Mouse (Mus musculus): ENCODE measurements around the gene Anxa7. TPM values are rescaled to one million over a fixed set of nuclear protein-coding genes. Genes with fewer than 3 reads are reported as not detected.

The Anxa7 gene
- polyA plus RNA-seq (2012; rRNA removed; ENCODE audit: low replicate concordance): 87.8 and 94.9 TPM in 2 replicates

DNA sequence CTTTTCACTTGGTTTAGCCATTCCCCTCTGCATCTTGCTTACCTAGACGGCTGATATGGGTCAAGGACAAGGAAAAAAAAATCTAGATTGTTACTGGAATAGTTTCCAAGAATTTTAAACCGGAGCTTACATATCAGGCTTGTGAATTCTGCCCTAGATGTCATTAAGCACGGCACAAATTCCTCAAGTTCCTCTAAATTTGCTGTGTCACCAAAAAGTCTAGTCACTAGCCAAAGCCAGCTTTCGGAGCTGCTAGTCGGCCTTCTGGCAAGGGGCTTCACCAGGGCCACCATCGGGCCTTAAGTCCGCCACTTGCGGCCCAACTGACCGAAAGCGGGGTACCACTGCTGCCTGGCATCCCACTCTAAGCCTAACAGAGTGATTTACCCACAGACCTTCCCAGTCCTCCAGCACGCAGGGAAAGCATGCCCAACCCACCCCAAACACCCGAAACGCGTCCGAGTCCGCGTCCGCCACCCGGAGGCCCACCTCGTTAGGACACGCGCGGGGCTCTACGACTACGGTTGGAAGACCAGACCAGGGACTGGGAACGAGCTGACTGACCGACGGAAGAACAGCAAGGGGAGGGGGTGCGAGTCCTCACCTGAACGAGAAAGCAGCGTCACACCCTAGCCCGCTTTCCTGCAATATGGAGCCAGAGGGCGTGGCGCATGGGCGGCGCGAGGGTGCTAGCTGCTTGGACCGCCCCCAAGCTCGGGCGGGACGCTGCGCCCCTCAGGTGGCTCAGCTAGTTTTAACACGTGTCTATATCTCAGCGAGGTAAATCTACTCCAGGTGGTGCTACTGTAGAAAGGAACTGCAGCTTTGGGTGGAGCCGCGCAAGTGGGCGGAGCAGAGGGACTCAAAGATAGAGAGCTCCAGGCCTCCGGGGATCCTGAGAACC is at the start of gene Anxa7:
TSS of gene Anxa7 (minus strand) at position 843 of the 904 bp plus-strand sequence.

DNA sequence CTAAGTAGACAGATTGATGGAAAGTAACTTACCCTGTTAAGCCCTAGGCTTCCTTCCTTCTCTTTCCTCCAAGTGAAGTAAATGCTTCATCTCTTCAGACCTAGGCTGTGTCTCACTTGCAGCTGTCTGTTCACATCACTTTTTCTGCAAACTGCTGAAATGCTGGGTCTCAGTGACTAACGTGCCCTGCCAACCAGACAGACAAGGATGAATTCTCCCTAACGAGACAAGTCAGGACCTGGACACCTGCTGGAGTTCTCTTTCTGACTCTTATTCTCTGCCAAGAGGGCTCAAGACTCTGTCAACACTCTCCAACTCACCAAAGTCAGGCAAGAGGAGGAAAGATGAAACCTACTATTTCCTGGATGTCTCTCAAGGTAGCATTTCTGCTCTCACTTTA is 16.7 kb upstream of the Anxa7 start, which contains the start of gene Mss51:
TSS of gene Mss51 (minus strand) at position 299 of the 400 bp plus-strand sequence.

DNA sequence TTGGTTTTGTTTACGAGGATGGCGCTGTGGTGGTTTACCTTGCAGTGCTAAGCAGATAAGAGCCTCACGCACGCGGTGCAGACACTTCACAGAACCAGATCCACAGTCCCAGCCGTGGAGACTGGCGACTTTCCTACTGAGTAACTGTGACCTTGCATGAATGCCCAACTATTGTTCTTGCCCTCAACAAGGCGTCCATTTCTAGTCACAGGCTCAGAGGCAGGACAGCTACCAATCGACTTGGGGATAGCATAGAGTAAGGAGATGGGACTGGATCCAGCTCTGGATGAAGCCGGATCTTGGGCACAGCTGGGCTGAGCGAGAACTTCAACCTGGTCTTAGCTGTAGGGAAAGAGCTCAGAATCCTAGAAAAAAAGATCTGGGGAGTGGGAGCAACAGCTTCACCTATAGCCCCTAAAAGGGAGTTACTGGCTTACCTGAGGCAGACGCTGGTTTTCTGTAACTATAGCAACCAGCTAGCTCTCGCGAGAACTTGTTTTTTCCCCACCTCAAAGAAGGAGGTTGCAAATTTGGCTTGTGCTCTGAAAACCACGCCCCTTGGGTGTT is 28.1 kb downstream of the Anxa7 start, which contains the start of gene Cfap70:
TSS of gene Cfap70 (minus strand) at position 462 of the 567 bp plus-strand sequence.

Other genes starting within 250 kb of the Anxa7 start
- gene Kcnk16, start 210.9 kb downstream of the Anxa7 start, polyA plus RNA-seq (2012; rRNA removed; ENCODE audit: low replicate concordance): 0.85 and 1.1 TPM in 2 replicates
- gene Nudt13, start 185.4 kb downstream of the Anxa7 start, polyA plus RNA-seq (2012; rRNA removed; ENCODE audit: low replicate concordance): 26.8 and 38.4 TPM in 2 replicates
- gene Ecd, start 132.0 kb downstream of the Anxa7 start, polyA plus RNA-seq (2012; rRNA removed; ENCODE audit: low replicate concordance): 14.6 and 20.5 TPM in 2 replicates
- gene Fam149b, start 132.0 kb downstream of the Anxa7 start, polyA plus RNA-seq (2012; rRNA removed; ENCODE audit: low replicate concordance): 25.0 and 37.1 TPM in 2 replicates
- gene Dnajc9, start 91.2 kb downstream of the Anxa7 start, polyA plus RNA-seq (2012; rRNA removed; ENCODE audit: low replicate concordance): 8.0 and 34.0 TPM in 2 replicates
- 51.6 and 55.1 TPM in 2 replicates for gene Mrps16, start 86.5 kb downstream of the Anxa7 start, polyA plus RNA-seq (2012; rRNA removed; ENCODE audit: low replicate concordance)
- 0.09 TPM in 1 of 2 replicates, not detected in the other for gene Cfap70, start 27.9 kb downstream of the Anxa7 start, polyA plus RNA-seq (2012; rRNA removed; ENCODE audit: low replicate concordance)
- 0.31 and 1.4 TPM in 2 replicates for gene Mss51, start 16.8 kb upstream of the Anxa7 start, polyA plus RNA-seq (2012; rRNA removed; ENCODE audit: low replicate concordance)
- 8.3 and 20.8 TPM in 2 replicates for gene Ppp3cb, start 66.4 kb upstream of the Anxa7 start, polyA plus RNA-seq (2012; rRNA removed; ENCODE audit: low replicate concordance)
- gene Usp54, start 160.9 kb upstream of the Anxa7 start, polyA plus RNA-seq (2012; rRNA removed; ENCODE audit: low replicate concordance): 3.4 and 7.4 TPM in 2 replicates
- gene Myoz1, start 176.4 kb upstream of the Anxa7 start, polyA plus RNA-seq (2012; rRNA removed; ENCODE audit: low replicate concordance): 0.13 and 386 TPM in 2 replicates
- gene Synpo2l, start 188.2 kb upstream of the Anxa7 start, polyA plus RNA-seq (2012; rRNA removed; ENCODE audit: low replicate concordance): 0.12 and 14.1 TPM in 2 replicates
- 267 and 287 TPM in 2 replicates for gene Sec24c, start 194.2 kb upstream of the Anxa7 start, polyA plus RNA-seq (2012; rRNA removed; ENCODE audit: low replicate concordance)
- gene Fut11, start 214.8 kb upstream of the Anxa7 start, polyA plus RNA-seq (2012; rRNA removed; ENCODE audit: low replicate concordance): 15.7 and 38.8 TPM in 2 replicates
- gene Chchd1, start 222.9 kb upstream of the Anxa7 start, polyA plus RNA-seq (2012; rRNA removed; ENCODE audit: low replicate concordance): 14.6 and 33.2 TPM in 2 replicates
- gene Zswim8, start 227.4 kb upstream of the Anxa7 start, polyA plus RNA-seq (2012; rRNA removed; ENCODE audit: low replicate concordance): 245 and 268 TPM in 2 replicates

Data from mammary gland, adult 2 months (tissue).